Mouse (Mus musculus) left cerebral cortex, adult 11 months (tissue): Measurements from ENCODE around the gene Ren1.
A peak's percentile ranks its signal among the peaks of the same experiment; 100 is the strongest.

Source experiments
- DNase-seq: peaks from one replicate; pipeline ENCODE4 v3.0.0; 2022; ENCODE audit warnings: low spot score

Ren1 gene

GRCm38 (mm10) chr1:133344357-133344756, 6.0 kb upstream of the Ren1 start:
- no peak for DNase-seq

- no peak for DNase-seq
Measured at GRCm38 (mm10) chr1:133346531-133346930, 3.8 kb upstream of the Ren1 start.

GRCm38 (mm10) chr1:133347226-133347625, 3.1 kb upstream of the Ren1 start:
- DNase-seq: no peak

- DNase-seq: no peak
Measured at GRCm38 (mm10) chr1:133347693-133348520, 2.4 kb upstream of the Ren1 start.

GRCm38 (mm10) chr1:133351762-133352161, 1.5 kb downstream of the Ren1 start:
- no peak for DNase-seq

- DNase-seq: peak; percentile 53
Measured at GRCm38 (mm10) chr1:133353371-133353809, 3.1 kb downstream of the Ren1 start.

- DNase-seq: no peak
Measured at GRCm38 (mm10) chr1:133355469-133355868, 5.2 kb downstream of the Ren1 start.

GRCm38 (mm10) chr1:133355912-133356311, 5.6 kb downstream of the Ren1 start:
- no peak for DNase-seq

- DNase-seq: no peak
Measured at GRCm38 (mm10) chr1:133356330-133356729, 6.0 kb downstream of the Ren1 start.

- no peak for DNase-seq
Measured at GRCm38 (mm10) chr1:133361006-133361405, 10.7 kb downstream of the Ren1 start.

- DNase-seq: no peak
Measured at GRCm38 (mm10) chr1:133362103-133362502, 11.8 kb downstream of the Ren1 start.

- DNase-seq: peak; percentile 53
Measured at GRCm38 (mm10) chr1:133363276-133364021, 13.1 kb downstream of the Ren1 start, which contains the start of gene Etnk2. Etnk2 (plus strand) TSS chr1:133363572.

- no peak for DNase-seq
Measured at GRCm38 (mm10) chr1:133364022-133364630, 13.8 kb downstream of the Ren1 start.

GRCm38 (mm10) chr1:133364890-133365289, 14.6 kb downstream of the Ren1 start:
- DNase-seq: no peak

GRCm38 (mm10) chr1:133366951-133367605, 16.8 kb downstream of the Ren1 start:
- DNase-seq: no peak

- DNase-seq: no peak
Measured at GRCm38 (mm10) chr1:133367606-133368488, 17.5 kb downstream of the Ren1 start.

GRCm38 (mm10) chr1:133368644-133369043, 18.3 kb downstream of the Ren1 start:
- DNase-seq: peak; percentile 37

GRCm38 (mm10) chr1:133370352-133370751, 20.0 kb downstream of the Ren1 start:
- DNase-seq: no peak

GRCm38 (mm10) chr1:133371431-133371830, 21.1 kb downstream of the Ren1 start:
- DNase-seq: no peak

GRCm38 (mm10) chr1:133372113-133372512, 21.8 kb downstream of the Ren1 start:
- DNase-seq: no peak

GRCm38 (mm10) chr1:133375696-133376346, 25.5 kb downstream of the Ren1 start:
- DNase-seq: no peak
